Mouse (Mus musculus): Measurements from ENCODE around the gene Il20rb.

DNA sequence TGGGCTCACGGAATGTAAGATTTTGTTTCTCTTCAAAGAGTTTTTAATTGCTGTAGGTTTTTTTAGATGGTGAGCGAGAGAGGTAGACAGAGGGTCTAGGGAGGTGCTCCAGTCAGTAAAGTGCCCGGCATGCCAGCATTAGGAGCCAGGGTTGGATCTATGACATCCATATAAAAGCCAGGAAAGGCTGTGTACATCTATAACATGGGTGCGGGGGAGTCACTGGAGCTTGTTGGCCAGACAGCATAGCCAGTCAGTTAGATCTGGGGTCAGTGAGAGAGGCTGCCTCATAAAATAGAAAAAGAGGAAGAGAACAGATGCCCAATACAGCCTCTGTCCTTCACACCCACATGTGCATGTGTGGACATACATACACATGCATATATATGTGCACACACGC, 21.2 kb downstream of the Il20rb start:
- TF ChIP-seq GATA1 (IDR thresholded peaks at IDR 0.05; ENCODE audit: low read length) (no peak), TAL1 (IDR thresholded peaks at IDR 0.05; ENCODE audit: low read length) (no peak)
